Mouse (Mus musculus) heart, postnatal 0 days (tissue): ENCODE results near the gene Casd1. TPM values are rescaled to one million over a fixed set of nuclear protein-coding genes. Genes with fewer than 3 reads are reported as not detected.

Experiments used
- ATAC-seq: fragments of 200-750 bp; cut with Nextera tagmentation; 2 replicates; pipeline ENCODE4 v1.8.0; 2017; ENCODE audit warnings: low read depth, moderate number of reproducible peaks, moderate library complexity; ENCODE audit not compliant: insufficient read depth
- DNase-seq: peaks from one replicate; pipeline ENCODE4 v3.0.0-alpha.2; 2016; ENCODE audit warnings: low spot score
- H3K27ac ChIP-seq: fragments of 300-500 bp; sonication (generic); 2 replicates; pipeline ENCODE4 v1.5.1; 2014; ENCODE audit warnings: low read depth, mild to moderate bottlenecking
- H3K27me3 ChIP-seq: fragments of 300-500 bp; sonication (generic); 2 replicates; pipeline ENCODE4 v1.6.1; 2014; ENCODE audit warnings: low read length, mixed read lengths; ENCODE audit not compliant: control insufficient read depth, insufficient read depth
- H3K36me3 ChIP-seq: fragments of 300-500 bp; sonication (generic); replicated peaks from 2 replicates; pipeline ENCODE4 v1.6.1; 2014; ENCODE audit warnings: low read length, mixed read lengths; ENCODE audit not compliant: control insufficient read depth, insufficient read depth
- H3K4me1 ChIP-seq: fragments of 300-500 bp; sonication (generic); 2 replicates; pipeline ENCODE4 v1.6.1; 2014; ENCODE audit warnings: antibody characterized with exemption; ENCODE audit not compliant: control insufficient read depth, insufficient read depth
- H3K4me2 ChIP-seq: fragments of 300-500 bp; sonication (generic); 2 replicates; pipeline ENCODE4 v1.6.1; 2014; ENCODE audit warnings: low read depth, mild to moderate bottlenecking, low read length, moderate library complexity
- H3K4me3 ChIP-seq: fragments of 300-500 bp; sonication (generic); 2 replicates; pipeline ENCODE4 v1.5.1; 2014; ENCODE audit warnings: low read depth, low read length
- H3K9ac ChIP-seq: fragments of 300-500 bp; sonication (generic); replicated peaks from 2 replicates; pipeline ENCODE4 v1.6.1; 2014; ENCODE audit warnings: low read depth, low read length, mixed read lengths
- H3K9me3 ChIP-seq: fragments of 300-500 bp; sonication (generic); replicated peaks from 2 replicates; pipeline ENCODE4 v1.6.1; 2016; ENCODE audit warnings: low read length; ENCODE audit not compliant: control insufficient read depth
- CTCF ChIP-seq: IDR thresholded peaks from 2 replicates; pipeline ENCODE4 v1.5.1; 2016; ENCODE audit warnings: antibody characterized with exemption, control low read depth, low read depth
- EP300 ChIP-seq: IDR thresholded peaks from 2 replicates; pipeline ENCODE4 v1.6.1; 2016; ENCODE audit warnings: antibody characterized with exemption, low read depth
- WGBS: fragments of 180-500 bp; shearing (Covaris S2); extraction: QIAGEN DNeasy Blood & Tissue Kit; methylation state at CpG from one replicate; pipeline ENCODE4 v1.1.7; 2014; 5-methylcytosine and 5-hydroxymethylcytosine counted together
- polyA plus RNA-seq: library from polyadenylated mRNA; unstranded; fragments of >200 nt; fragmentation: Nextera tagmentation; extraction: Ambion mirVana; gene quantifications from 2 replicates; pipeline ENCODE4 v1.2.1, GENCODE M21; 2015
- total RNA-seq: library from RNA; depleted of rRNA; stranded (reverse); fragments of >200 nt; gene quantifications from 2 replicates; pipeline ENCODE4 v1.2.3, GENCODE M21; 2014; ENCODE audit warnings: low replicate concordance

Gene Casd1
- total and polyA plus RNA-seq, 2 experiments from 2014 or later = 17.9 to 44.6 TPM

DNA sequence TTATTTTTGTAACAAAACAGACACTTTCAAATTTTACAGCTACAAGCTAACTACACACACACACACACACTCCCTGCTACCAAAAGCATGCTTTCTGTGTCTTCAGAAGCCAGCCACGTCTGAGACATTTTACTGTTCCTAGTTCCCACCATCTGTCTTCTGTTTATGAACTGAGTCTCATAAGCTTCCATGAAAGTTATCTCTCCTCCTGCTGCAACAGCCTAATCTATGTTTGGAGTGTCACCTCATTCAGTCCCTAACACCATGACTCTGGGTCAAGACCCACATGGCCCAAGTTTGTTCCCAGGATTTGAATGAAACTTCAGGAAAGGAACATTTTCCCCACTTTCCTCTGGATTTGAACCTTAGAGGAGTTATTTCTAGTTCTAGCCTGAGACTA lies 38.2 kb upstream of the Casd1 start:
- ATAC-seq = no peak
- H3K36me3 ChIP-seq = no peaks in the 10 kb centered on the region
- no peak overlapping the region for H3K4me3 ChIP-seq
- H3K27ac ChIP-seq = no peak overlapping the region
- H3K9me3 ChIP-seq = no peaks in the 10 kb centered on the region
- H3K27me3 ChIP-seq = no peaks in the 10 kb centered on the region
- 58% methylated on average over 1 of the region's 1 CpGs for WGBS
- TF ChIP-seq CTCF (no peak), EP300 (no peak)
- H3K9ac ChIP-seq = no peak overlapping the region
- H3K4me1 ChIP-seq = no peaks in the 10 kb centered on the region
- DNase-seq = no peak
- no peak overlapping the region for H3K4me2 ChIP-seq

DNA sequence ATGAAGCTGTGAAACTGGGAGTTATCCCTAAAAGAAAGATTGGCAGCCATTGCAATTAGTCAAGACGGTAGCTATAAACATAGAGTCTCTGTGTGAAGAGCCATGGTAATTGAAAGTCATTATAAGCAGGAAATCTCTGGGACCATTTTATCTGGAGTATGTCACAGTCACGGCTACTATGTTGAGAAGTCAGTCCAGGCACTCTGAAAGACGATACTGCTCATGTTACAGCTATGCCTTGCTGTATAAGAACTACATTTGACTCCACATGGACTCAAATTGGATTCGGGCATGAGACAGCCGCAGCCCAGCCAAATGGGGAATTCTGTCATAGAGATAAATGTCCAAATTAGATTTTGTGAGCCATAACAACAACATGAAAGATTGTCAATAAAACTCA lies 37.2 kb upstream of the Casd1 start:
- no peaks in the 10 kb centered on the region for H3K36me3 ChIP-seq
- WGBS = 43% methylated on average over 5 of the region's 5 CpGs
- ATAC-seq = no peak
- no peak overlapping the region for H3K4me3 ChIP-seq
- H3K27ac ChIP-seq = no peak overlapping the region
- DNase-seq = no peak
- no peak for TF ChIP-seq EP300
- TF ChIP-seq CTCF = no peak
- H3K4me2 ChIP-seq = no peak overlapping the region
- no peak overlapping the region for H3K9ac ChIP-seq
- no peaks in the 10 kb centered on the region for H3K27me3 ChIP-seq
- H3K9me3 ChIP-seq = no peaks in the 10 kb centered on the region
- no peaks in the 10 kb centered on the region for H3K4me1 ChIP-seq

DNA sequence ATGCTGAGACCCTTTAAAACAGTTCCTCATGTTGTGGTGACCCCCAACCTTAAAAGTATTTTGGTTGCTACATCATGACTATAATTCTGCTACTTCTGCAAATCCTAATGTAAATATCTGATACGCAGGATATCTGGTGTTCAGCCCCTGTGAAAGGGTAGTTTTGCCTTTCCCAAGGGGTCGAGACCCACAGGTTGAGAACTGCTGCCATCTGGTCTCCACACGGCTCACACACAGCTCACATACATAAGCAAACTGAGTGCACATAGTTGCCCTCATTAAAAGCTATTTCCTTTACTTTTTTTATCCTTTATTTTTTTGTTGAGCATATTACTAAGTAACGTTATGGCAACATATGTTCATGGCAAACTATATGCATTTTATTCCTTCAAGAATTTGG lies 30.2 kb upstream of the Casd1 start:
- Histone ChIP-seq H3K9ac (no peak overlapping the region), H3K27ac (no peak overlapping the region), H3K4me2 (no peak overlapping the region), H3K4me1 (no peaks in the 10 kb centered on the region), H3K27me3 (no peaks in the 10 kb centered on the region), H3K4me3 (no peak overlapping the region), H3K36me3 (no peaks in the 10 kb centered on the region), H3K9me3 (no peaks in the 10 kb centered on the region)
- no peak for DNase-seq
- 72% methylated on average over 4 of the region's 4 CpGs for WGBS
- ATAC-seq = no peak
- TF ChIP-seq CTCF = no peak
- TF ChIP-seq EP300 = no peak

DNA sequence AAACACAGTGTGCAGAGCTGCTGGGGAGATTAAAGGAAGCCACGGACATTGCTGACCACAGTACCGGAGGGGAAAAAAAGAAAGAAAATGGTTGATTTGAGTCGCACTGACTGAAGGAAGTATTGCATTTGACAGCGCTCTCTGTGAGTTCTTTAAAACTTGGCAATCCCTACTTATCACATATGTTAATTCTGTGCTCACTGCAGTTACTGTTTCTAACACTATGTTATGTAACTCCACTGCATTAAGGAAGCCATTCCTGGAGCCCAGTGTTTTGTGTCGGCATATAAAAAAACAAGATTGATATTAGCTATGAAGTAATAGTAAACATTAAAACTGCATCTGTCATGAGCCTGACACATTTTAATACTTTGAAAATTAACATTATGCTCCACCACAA lies 22.9 kb upstream of the Casd1 start:
- no peaks in the 10 kb centered on the region for H3K27me3 ChIP-seq
- no peak overlapping the region for H3K9ac ChIP-seq
- no peak for TF ChIP-seq CTCF
- TF ChIP-seq EP300 = no peak
- no peak for DNase-seq
- H3K9me3 ChIP-seq = no peaks in the 10 kb centered on the region
- no peak for ATAC-seq
- no peak overlapping the region for H3K4me2 ChIP-seq
- H3K4me3 ChIP-seq = no peak overlapping the region
- no peaks in the 10 kb centered on the region for H3K36me3 ChIP-seq
- no peaks in the 10 kb centered on the region for H3K4me1 ChIP-seq
- 68% methylated on average over 5 of the region's 5 CpGs for WGBS
- H3K27ac ChIP-seq = no peak overlapping the region

DNA sequence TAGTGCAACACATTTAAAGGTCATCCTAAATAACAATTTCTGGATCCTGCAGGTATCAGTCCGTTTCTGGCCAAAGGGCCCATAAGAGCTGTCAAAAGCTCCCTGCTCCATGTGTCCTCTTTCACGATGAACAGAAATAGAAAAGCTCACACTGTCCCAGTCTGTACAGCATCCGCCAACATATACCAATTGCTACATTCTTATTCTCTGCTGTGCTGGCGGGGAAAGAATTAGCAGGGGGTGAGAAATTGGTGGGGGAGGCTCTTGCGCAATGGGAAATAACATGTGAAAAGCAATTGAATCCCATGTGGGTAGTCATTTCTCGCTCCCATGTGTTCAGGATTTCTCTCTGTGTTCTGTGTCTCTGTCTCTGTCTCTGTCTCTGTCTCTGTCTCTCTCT lies 22.3 kb upstream of the Casd1 start:
- 70% methylated on average over 6 of the region's 6 CpGs for WGBS

DNA sequence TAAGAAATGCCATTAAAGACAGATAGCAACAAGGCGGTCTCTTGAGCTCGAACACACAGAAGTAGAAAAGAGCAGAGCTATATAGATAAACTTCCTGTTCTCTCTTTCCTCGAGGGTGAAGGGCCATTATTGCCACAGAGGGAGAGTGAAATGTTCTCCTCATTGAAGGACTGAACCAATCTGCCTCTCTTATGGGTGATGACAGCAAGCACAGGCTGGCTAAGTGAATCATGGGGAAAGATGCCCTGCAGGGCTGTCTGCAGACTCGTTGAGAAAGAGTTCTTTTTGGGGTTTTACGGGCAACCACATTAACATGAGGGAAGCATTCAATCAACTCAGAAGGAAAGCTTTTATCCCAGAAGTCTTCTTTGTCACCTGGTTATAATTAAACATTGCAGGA lies 21.0 kb upstream of the Casd1 start:
- Histone ChIP-seq H3K4me1 (no peaks in the 10 kb centered on the region), H3K36me3 (no peaks in the 10 kb centered on the region), H3K9ac (no peak overlapping the region), H3K27ac (no peak overlapping the region), H3K4me2 (no peak overlapping the region), H3K27me3 (no peaks in the 10 kb centered on the region), H3K4me3 (no peak overlapping the region), H3K9me3 (no peaks in the 10 kb centered on the region)
- no peak for TF ChIP-seq EP300
- TF ChIP-seq CTCF = no peak
- ATAC-seq (no peak), DNase-seq (no peak)
- WGBS = 35% methylated on average over 5 of the region's 5 CpGs

More for the DNA sequence above, 22.3 kb upstream of the Casd1 start:
- Histone ChIP-seq H3K4me2 (no peak overlapping the region), H3K9me3 (no peaks in the 10 kb centered on the region), H3K4me3 (no peak overlapping the region), H3K36me3 (no peaks in the 10 kb centered on the region), H3K27ac (no peak overlapping the region), H3K27me3 (no peaks in the 10 kb centered on the region), H3K4me1 (no peaks in the 10 kb centered on the region), H3K9ac (no peak overlapping the region)
- DNase-seq (no peak), ATAC-seq (no peak)
- no peak for TF ChIP-seq CTCF
- no peak for TF ChIP-seq EP300
